Mouse (Mus musculus) liver, embryonic 15.5 days (tissue): ENCODE results near the gene Camkv. TPM values are rescaled to one million over a fixed set of nuclear protein-coding genes. Genes with fewer than 3 reads are reported as not detected.

ENCODE experiments used
- ATAC-seq: fragments of 200-750 bp; cut with Nextera tagmentation; 2 replicates; pipeline ENCODE4 v1.8.0; 2017; ENCODE audit warnings: moderate number of reproducible peaks, mild to moderate bottlenecking, moderate library complexity; ENCODE audit not compliant: insufficient read depth
- H3K27ac ChIP-seq: fragments of 300-500 bp; sonication (generic); replicated peaks from 2 replicates; pipeline ENCODE4 v1.5.1; 2015; ENCODE audit warnings: mild to moderate bottlenecking, inconsistent platforms
- H3K27me3 ChIP-seq: fragments of 300-500 bp; sonication (generic); 2 replicates; pipeline ENCODE4 v1.6.1; 2015; ENCODE audit warnings: mild to moderate bottlenecking, inconsistent platforms
- H3K36me3 ChIP-seq: fragments of 300-500 bp; sonication (generic); replicated peaks from 2 replicates; pipeline ENCODE4 v1.6.1; 2015; ENCODE audit warnings: moderate library complexity, mild to moderate bottlenecking, inconsistent platforms
- H3K4me1 ChIP-seq: fragments of 300-500 bp; sonication (generic); replicated peaks from 2 replicates; pipeline ENCODE4 v1.6.1; 2015; ENCODE audit warnings: inconsistent platforms
- H3K4me2 ChIP-seq: fragments of 300-500 bp; sonication (generic); 2 replicates; pipeline ENCODE4 v1.6.1; 2015; ENCODE audit warnings: moderate library complexity, mild to moderate bottlenecking, inconsistent platforms
- H3K4me3 ChIP-seq: fragments of 300-500 bp; sonication (generic); replicated peaks from 2 replicates; pipeline ENCODE4 v1.5.1; 2015; ENCODE audit warnings: mild to moderate bottlenecking, inconsistent platforms
- H3K9ac ChIP-seq: fragments of 300-500 bp; sonication (generic); 2 replicates; pipeline ENCODE4 v1.6.1; 2015; ENCODE audit warnings: moderate library complexity, mild to moderate bottlenecking, inconsistent platforms
- H3K9me3 ChIP-seq: fragments of 300-500 bp; sonication (generic); replicated peaks from 2 replicates; pipeline ENCODE4 v1.6.1; 2016; ENCODE audit warnings: inconsistent platforms
- WGBS: fragments of 180-500 bp; shearing (Covaris S2); methylation state at CpG from one replicate; pipeline ENCODE4 v1.1.7; 2015; ENCODE audit warnings: mixed read lengths; ENCODE audit not compliant: insufficient replicate concordance; 5-methylcytosine and 5-hydroxymethylcytosine counted together
- polyA plus RNA-seq: library from polyadenylated mRNA; unstranded; fragments of >200 nt; fragmentation: Nextera tagmentation; extraction: Ambion mirVana; gene quantifications from 2 replicates; pipeline ENCODE4 v1.2.1, GENCODE M21; 2015

Gene Camkv
- polyA plus RNA-seq = 0.08 and 0.09 TPM in 2 replicates

DNA sequence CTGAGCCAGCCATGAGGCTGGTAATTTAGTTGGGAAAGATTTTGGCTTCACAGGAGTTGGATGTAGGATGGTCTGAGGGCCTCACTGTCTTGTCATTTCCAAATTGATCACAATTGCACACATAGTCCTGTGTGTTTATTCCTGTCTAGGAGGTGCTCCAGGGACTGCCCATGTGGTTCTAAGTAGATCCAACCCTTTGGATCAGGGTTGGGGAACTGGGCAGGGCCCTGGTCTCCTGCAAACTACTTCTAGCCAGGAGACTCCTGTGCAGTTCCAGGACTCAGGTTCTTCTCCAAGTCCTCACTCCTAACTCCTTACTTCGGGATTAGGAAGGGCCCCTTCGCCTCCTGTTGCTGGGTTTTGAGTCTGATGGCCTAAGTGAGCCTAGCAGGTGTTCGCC, at the start of gene Camkv:
Gene Camkv (plus strand): TSS at position 301 of the 400 bp plus-strand sequence.
- Histone ChIP-seq H3K4me1 (peaks cover 9% of the 10 kb centered on the region), H3K27me3 (peaks cover 87% of the 10 kb centered on the region), H3K27ac (no peak within 1 kb of the TSS), H3K9me3 (no peaks in the 10 kb centered on the region), H3K36me3 (no peaks in the 10 kb centered on the region), H3K9ac (no peak within 1 kb of the TSS), H3K4me3 (peak within 1 kb of the TSS; percentile 36), H3K4me2 (peak within 1 kb of the TSS; percentile 65)
- ATAC-seq = no peak
- 44% methylated on average over 3 of the region's 3 CpGs for WGBS

DNA sequence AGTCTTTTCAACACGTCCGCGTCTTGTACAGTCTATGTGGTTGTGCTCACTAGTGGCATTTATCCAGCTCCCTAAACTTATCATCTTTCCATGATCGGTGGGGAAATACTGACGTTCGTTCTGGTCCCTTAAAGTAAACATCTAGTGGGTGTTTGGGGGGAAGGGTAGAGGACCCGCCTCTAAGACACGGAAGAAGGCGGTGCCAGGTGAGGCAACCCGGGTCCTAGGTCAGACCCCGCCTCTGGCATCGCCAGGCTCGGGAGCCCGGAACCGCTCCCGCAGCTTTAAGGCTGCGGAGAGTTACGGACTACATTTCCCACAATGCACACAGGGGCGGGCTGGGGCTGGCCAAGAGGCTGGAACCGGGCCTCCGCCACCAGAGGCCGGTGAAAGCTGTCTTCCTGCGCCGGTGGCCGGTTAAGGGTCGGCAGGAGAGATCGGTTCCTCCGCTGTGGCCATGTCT, 47.6 kb upstream of the Camkv start, which contains the start of gene Mon1a:
Gene Mon1a (plus strand): TSS at position 348 of the 463 bp plus-strand sequence.
- Histone ChIP-seq H3K4me1 (peaks cover 19% of the 10 kb centered on the region), H3K27me3 (peaks cover 14% of the 10 kb centered on the region; the same call in 1 of the 2 replicates), H3K9ac (peak within 1 kb of the TSS; percentile 76), H3K4me2 (peak within 1 kb of the TSS; percentile 91), H3K4me3 (peak within 1 kb of the TSS; percentile 70), H3K36me3 (no peaks in the 10 kb centered on the region), H3K27ac (peak within 1 kb of the TSS; percentile 73), H3K9me3 (no peaks in the 10 kb centered on the region)
- ATAC-seq = peak; percentile 98
- WGBS = under 1% methylated on average over 28 of the region's 28 CpGs

DNA sequence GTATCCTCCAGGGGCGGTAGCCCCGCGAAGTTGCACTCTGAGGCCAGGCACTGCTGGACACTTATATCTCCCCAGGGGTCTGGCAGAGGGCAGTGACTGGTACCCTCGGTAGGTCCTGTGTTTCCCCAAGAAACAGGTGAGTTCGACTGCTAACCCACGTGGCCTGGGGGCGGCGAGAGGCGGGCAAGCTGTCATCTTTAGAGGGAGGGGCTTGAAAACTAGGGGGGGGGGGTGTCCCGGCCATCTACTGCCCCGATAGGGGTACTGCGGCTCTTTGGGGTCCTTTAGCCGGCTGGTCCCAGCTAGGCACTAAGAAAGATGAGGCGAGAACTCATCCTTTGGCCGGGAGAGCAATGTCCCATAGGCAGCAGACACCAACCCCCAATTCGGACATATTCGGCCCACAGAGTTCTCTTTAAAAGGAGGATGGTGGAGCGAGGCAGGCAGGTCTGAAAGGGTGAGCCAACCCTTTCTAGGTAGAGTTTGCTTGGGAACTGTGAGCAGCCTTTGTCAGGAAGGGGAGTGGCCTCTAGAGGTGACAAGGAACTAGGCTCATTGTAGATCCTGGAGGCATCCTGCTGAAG, 47.1 kb upstream of the Camkv start:
- H3K27ac ChIP-seq = peak overlapping the region; percentile 73
- H3K9me3 ChIP-seq = no peaks in the 10 kb centered on the region
- under 1% methylated on average over 18 of the region's 18 CpGs for WGBS
- peak; percentile 51 for ATAC-seq
- H3K4me3 ChIP-seq = peak overlapping the region; percentile 70
- peak overlapping the region; percentile 91 for H3K4me2 ChIP-seq
- H3K4me1 ChIP-seq = peaks cover 19% of the 10 kb centered on the region
- H3K9ac ChIP-seq = peak overlapping the region; percentile 76
- peaks cover 14% of the 10 kb centered on the region; the same call in 1 of the 2 replicates for H3K27me3 ChIP-seq
- H3K36me3 ChIP-seq = no peaks in the 10 kb centered on the region

DNA sequence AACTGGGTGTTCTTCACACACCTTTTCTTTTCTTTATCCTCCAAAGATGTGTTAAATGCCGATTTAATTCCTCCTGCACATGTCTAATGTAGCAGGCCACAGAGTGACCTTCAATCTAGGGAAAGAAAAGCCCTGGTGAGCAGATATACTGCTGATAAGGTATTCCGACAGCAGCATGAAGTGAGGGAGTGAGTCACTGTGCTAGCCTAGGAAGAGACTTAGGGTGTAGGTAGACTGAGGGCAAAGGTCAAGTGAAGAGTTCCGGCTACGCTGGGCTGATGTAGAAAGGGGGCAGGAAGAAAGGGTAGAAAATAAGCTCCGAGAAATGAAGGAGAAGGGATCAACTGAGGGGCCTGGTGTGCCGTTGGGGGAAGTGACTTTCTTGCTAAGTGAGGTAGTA, 45.2 kb upstream of the Camkv start:
- Histone ChIP-seq H3K36me3 (no peaks in the 10 kb centered on the region), H3K9me3 (no peaks in the 10 kb centered on the region), H3K4me2 (no peak overlapping the region), H3K4me1 (peaks cover 19% of the 10 kb centered on the region), H3K27ac (no peak overlapping the region), H3K4me3 (no peak overlapping the region), H3K27me3 (0 out of 2 replicates have a peak, but pooled peaks cover 10% of the 10 kb centered on the region), H3K9ac (no peak overlapping the region)
- WGBS = 72% methylated on average over 6 of the region's 6 CpGs
- ATAC-seq = no peak

DNA sequence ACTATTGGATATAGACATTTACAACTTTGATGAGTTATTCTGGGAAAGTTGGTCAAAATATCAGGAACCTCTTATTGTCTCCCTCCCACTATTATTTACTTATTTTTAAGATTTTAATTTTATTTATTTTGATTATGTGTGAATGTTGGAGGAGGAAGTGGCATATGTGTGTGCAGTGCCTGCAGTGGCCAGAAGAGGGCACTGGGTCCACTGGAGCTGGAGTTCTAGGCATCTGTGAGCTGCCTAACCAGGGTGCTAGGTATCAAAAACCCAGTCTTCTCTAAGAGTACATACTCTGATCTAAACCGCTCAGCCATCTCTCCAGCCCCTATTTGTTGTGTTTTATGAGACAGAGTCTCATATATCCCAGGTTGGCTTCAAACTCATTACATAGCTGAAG, 44.5 kb upstream of the Camkv start:
- H3K27me3 ChIP-seq = 0 out of 2 replicates have a peak, but pooled peaks cover 8% of the 10 kb centered on the region
- ATAC-seq = no peak

DNA sequence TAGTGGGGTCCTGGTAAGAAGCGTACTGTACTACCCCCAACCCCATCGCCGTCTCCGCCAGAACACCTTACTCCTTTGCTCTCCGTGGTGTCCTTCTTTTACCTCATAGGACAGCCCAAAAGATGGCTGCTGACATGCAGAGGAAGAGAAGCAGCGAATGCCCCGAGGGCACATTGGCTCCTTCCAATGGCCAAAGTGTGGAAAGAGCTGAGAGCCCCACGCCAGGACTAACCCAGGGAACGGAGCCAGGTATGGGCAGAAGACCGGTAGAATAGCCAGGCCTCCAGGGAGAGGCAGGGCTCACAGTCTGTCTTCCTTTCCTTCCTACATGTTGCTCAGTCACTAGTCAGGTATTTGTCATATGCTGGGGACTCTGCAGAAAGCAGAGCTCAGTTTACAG, 36.9 kb upstream of the Camkv start:
- no peak overlapping the region for H3K27ac ChIP-seq
- 0 out of 2 replicates have a peak, but pooled peaks cover 8% of the 10 kb centered on the region for H3K36me3 ChIP-seq
- peaks cover 19% of the 10 kb centered on the region for H3K27me3 ChIP-seq
- no peak overlapping the region for H3K9ac ChIP-seq
- WGBS = 75% methylated on average over 10 of the region's 10 CpGs
- ATAC-seq = no peak
- peaks cover 11% of the 10 kb centered on the region for H3K4me1 ChIP-seq
- no peak overlapping the region for H3K4me3 ChIP-seq
- no peak overlapping the region for H3K4me2 ChIP-seq
- H3K9me3 ChIP-seq = no peaks in the 10 kb centered on the region

More for the DNA sequence above, 44.5 kb upstream of the Camkv start:
- WGBS = 89% methylated on average over 1 of the region's 1 CpGs
- Histone ChIP-seq H3K4me3 (no peak overlapping the region), H3K27ac (no peak overlapping the region), H3K4me1 (peaks cover 19% of the 10 kb centered on the region), H3K36me3 (no peaks in the 10 kb centered on the region), H3K9ac (no peak overlapping the region), H3K4me2 (no peak overlapping the region), H3K9me3 (no peaks in the 10 kb centered on the region)

DNA sequence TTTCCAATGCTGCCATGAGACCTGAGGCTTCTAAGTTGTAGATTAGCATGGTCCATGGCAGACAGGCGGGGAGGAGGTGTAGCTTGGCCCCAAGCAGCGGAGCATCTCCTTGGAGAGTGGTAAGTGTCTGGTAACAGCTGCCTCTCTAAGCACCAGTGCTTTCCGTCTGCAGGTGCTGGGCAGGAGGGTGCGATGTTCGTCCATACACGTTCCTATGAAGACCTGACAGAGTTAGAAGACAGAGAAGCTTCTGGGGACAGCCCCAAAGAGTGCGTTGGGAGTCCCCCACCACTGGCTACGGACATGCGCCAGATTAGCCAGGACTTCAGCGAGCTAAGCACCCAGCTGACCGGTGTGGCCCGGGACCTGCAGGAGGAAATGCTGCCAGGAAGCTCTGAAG, 35.6 kb upstream of the Camkv start:
- no peak overlapping the region for H3K27ac ChIP-seq
- no peak overlapping the region for H3K4me2 ChIP-seq
- H3K9ac ChIP-seq = no peak overlapping the region
- H3K4me1 ChIP-seq = peaks cover 12% of the 10 kb centered on the region
- no peaks in the 10 kb centered on the region for H3K9me3 ChIP-seq
- WGBS = 55% methylated on average over 12 of the region's 12 CpGs
- H3K4me3 ChIP-seq = no peak overlapping the region
- peaks cover 19% of the 10 kb centered on the region for H3K27me3 ChIP-seq
- ATAC-seq = no peak
- H3K36me3 ChIP-seq = 0 out of 2 replicates have a peak, but pooled peaks cover 8% of the 10 kb centered on the region

DNA sequence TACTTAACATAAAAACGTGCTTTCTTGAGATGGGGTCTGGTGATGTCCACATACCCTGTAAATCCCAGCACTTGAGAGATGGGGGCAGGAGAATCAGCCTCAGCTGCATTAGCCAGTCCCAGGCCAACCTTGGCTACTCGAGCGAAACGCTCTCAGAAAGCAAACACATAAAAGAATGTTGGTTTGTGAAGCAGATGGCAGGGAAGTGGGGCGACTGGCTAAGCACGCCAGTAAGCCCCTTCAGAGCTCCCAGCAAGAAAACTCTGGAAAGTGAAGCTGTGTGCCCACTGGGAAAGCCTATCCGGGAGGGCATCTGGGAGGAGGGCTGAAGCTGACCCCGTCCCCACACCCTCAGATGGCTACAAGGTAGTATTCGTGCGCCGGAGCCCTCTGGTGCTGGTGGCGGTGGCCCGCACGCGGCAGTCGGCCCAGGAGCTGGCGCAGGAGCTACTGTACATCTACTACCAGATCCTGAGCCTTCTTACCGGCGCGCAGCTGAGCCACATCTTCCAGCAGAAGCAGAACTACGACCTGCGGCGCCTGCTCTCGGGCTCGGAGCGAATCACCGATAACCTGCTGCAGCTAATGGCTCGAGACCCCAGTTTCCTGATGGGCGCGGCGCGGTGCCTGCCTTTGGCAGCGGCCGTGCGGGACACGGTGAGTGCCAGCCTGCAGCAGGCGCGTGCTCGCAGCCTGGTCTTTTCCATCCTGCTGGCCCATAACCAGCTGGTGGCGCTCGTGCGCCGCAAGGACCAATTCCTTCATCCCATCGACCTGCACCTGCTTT, 34.4 kb upstream of the Camkv start:
- H3K36me3 ChIP-seq = 0 out of 2 replicates have a peak, but pooled peaks cover 8% of the 10 kb centered on the region
- H3K4me3 ChIP-seq = peak overlapping the region; percentile 17; the same call in 1 of the 2 replicates
- no peak for ATAC-seq
- WGBS = 18% methylated on average over 44 of the region's 44 CpGs
- H3K4me2 ChIP-seq = peak overlapping the region; percentile 56
- peaks cover 17% of the 10 kb centered on the region for H3K4me1 ChIP-seq
- H3K9ac ChIP-seq = no peak overlapping the region
- H3K27ac ChIP-seq = no peak overlapping the region
- H3K9me3 ChIP-seq = no peaks in the 10 kb centered on the region
- peaks cover 23% of the 10 kb centered on the region for H3K27me3 ChIP-seq

DNA sequence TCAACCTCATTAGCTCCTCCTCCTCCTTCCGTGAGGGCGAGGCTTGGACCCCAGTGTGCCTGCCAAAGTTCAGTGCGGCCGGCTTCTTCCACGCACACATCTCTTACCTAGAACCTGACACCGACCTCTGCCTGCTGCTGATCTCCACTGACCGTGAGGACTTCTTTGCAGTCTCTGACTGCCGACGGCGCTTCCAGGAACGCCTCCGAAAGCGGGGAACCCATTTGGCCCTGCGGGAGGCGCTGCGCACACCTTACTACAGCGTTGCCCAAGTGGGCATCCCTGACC, 33.9 kb upstream of the Camkv start:
- 38% methylated on average over 17 of the region's 17 CpGs for WGBS
- 0 out of 2 replicates have a peak, but pooled peaks cover 8% of the 10 kb centered on the region for H3K36me3 ChIP-seq

DNA sequence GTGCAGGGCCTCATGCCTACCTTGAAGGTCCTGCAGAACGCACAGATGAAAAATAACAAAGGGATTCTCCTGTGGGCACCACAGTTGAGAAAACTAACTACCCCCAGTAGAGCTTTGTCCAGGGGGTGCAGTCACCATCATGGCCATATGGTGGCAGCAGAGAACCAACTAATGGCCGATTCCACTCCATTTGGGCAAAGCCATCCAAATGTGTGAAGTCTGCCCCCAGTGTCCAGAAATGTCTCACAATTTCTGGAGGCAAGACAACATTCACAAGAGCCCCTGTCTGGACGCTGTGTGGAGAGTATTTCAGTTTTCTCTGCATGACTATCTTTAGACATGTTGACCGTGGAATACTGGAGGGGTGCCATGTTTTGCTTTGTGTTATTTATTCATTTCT, 30.7 kb upstream of the Camkv start:
- Histone ChIP-seq H3K9ac (no peak overlapping the region), H3K36me3 (0 out of 2 replicates have a peak, but pooled peaks cover 8% of the 10 kb centered on the region), H3K4me2 (no peak overlapping the region), H3K4me3 (no peak overlapping the region), H3K27ac (no peak overlapping the region), H3K9me3 (no peaks in the 10 kb centered on the region), H3K4me1 (peaks cover 52% of the 10 kb centered on the region), H3K27me3 (peaks cover 39% of the 10 kb centered on the region)
- WGBS = 4% methylated on average over 4 of the region's 4 CpGs
- ATAC-seq = 0 out of 2 replicates have a peak, but pooled peaks have one; percentile 43

More for the DNA sequence above, 33.9 kb upstream of the Camkv start:
- Histone ChIP-seq H3K4me2 (peak overlapping the region; percentile 56), H3K9ac (no peak overlapping the region), H3K4me1 (peaks cover 23% of the 10 kb centered on the region), H3K4me3 (no peak overlapping the region), H3K27ac (no peak overlapping the region), H3K27me3 (peaks cover 25% of the 10 kb centered on the region), H3K9me3 (no peaks in the 10 kb centered on the region)
- ATAC-seq = no peak
